In genomic region chr11:77444939-77445338, GRCm38 (mm10) we compare ENCODE assay signal across 12 mouse cellular contexts. TPM values are rescaled to one million over a fixed set of nuclear protein-coding genes. Genes with fewer than 3 reads are reported as not detected.
DNase-seq lines count a peak whose midpoint lies in the region; ATAC-seq and TF ChIP-seq lines count a peak whose summit lies in the region.
"Had no signal": no experiment of that assay in that cellular context is flagged by ENCODE, and none has a peak within 500 bp of the region (broad histone marks: within the 10 kb centered on the region; RNA-seq: fewer than 3 reads in every experiment).

No protein-coding gene starts in this region.

- no peak overlapping the region for H3K4me3 ChIP-seq in liver, postnatal 0 days (ENCODE audit: low read depth, low read length)
- no peak overlapping the region for H3K4me3 ChIP-seq in liver, embryonic 11.5 days (ENCODE audit: low read depth, low read length)
- H3K4me3 ChIP-seq: embryonic facial prominence, embryonic 10.5 days; liver, embryonic 13.5 days had no signal

- no peak for TF ChIP-seq CTCF in liver, postnatal 0 days (IDR thresholded peaks at IDR 0.05; ENCODE audit: low read depth)

- H3K9ac ChIP-seq in liver, postnatal 0 days (replicated peaks): no peak overlapping the region
- H3K9ac ChIP-seq in liver, embryonic 11.5 days (ENCODE audit: low read depth, low read length): no peak overlapping the region
- H3K9ac ChIP-seq: liver, embryonic 13.5 days had no signal

- H3K27ac ChIP-seq in liver, postnatal 0 days (ENCODE audit: low read depth): peak overlapping the region; percentile 37
- H3K27ac ChIP-seq in liver, embryonic 11.5 days (ENCODE audit: low read depth, low read length): no peak overlapping the region
- H3K27ac ChIP-seq: embryonic facial prominence, embryonic 10.5 days; liver, embryonic 13.5 days had no signal

- DNase-seq in adrenal gland, adult 2 months: peak; percentile 58
- no peak for DNase-seq in adrenal gland, adult 8-10 months
- peak; percentile 52 for DNase-seq in liver, postnatal 0 days
- DNase-seq in liver, embryonic 11.5 days (ENCODE audit: low spot score): no peak
- peak; percentile 52 to 79 for DNase-seq in kidney, postnatal 36 days
- no peak for DNase-seq in embryo, embryonic 10 days (ENCODE audit: low spot score)
- no peak for DNase-seq in cerebellum, postnatal 25 days
- DNase-seq in layer of hippocampus, postnatal 36 days: no peak
- DNase-seq: liver, embryonic 13.5 days; thymus, postnatal 4 days had no signal

- ATAC-seq in liver, postnatal 0 days: peak; percentile 77; the same call in 1 of the 2 replicates
- ATAC-seq in liver, embryonic 11.5 days (replicated peaks; ENCODE audit: low FRiP score): no peak
- ATAC-seq: hindbrain, embryonic 16.5 days had no signal

- 26% methylated on average over 2 of the region's 2 CpGs for WGBS in liver, postnatal 0 days (ENCODE audit: insufficient replicate concordance)
- 64% methylated on average over 2 of the region's 2 CpGs for WGBS in liver, embryonic 11.5 days

- TF ChIP-seq EP300 in liver, postnatal 0 days (IDR thresholded peaks at IDR 0.05; ENCODE audit: low read depth): peak; percentile 54; the same call in 1 of the 2 replicates

- peaks cover 33% of the 10 kb centered on the region for H3K4me1 ChIP-seq in liver, postnatal 0 days (ENCODE audit: insufficient read depth)
- H3K4me1 ChIP-seq in liver, embryonic 11.5 days (replicated peaks; ENCODE audit: control insufficient read depth, insufficient read depth, low read length): 0 out of 2 replicates have a peak, but pooled peaks cover 2% of the 10 kb centered on the region
- H3K4me1 ChIP-seq: embryonic facial prominence, embryonic 10.5 days had no signal

- no peaks in the 10 kb centered on the region for H3K27me3 ChIP-seq in liver, postnatal 0 days (ENCODE audit: insufficient read depth, low read length)
- H3K27me3 ChIP-seq in liver, embryonic 11.5 days (replicated peaks; ENCODE audit: control insufficient read depth, insufficient read depth, low read length): no peaks in the 10 kb centered on the region
- H3K27me3 ChIP-seq: liver, embryonic 13.5 days had no signal

- H3K9me3 ChIP-seq in liver, postnatal 0 days (ENCODE audit: low read length): no peaks in the 10 kb centered on the region
- no peaks in the 10 kb centered on the region for H3K9me3 ChIP-seq in liver, embryonic 11.5 days (ENCODE audit: control insufficient read depth, low read length)
- H3K9me3 ChIP-seq: embryonic facial prominence, embryonic 10.5 days; liver, embryonic 13.5 days had no signal

- H3K4me2 ChIP-seq in liver, postnatal 0 days (ENCODE audit: low read depth, low read length): no peak overlapping the region
- H3K4me2 ChIP-seq in liver, embryonic 11.5 days: no peak overlapping the region
- H3K4me2 ChIP-seq: liver, embryonic 13.5 days had no signal

- peaks cover 10% of the 10 kb centered on the region for H3K36me3 ChIP-seq in liver, postnatal 0 days (replicated peaks; ENCODE audit: insufficient read depth, low read length)
- no peaks in the 10 kb centered on the region; the same call in 1 of the 2 replicates for H3K36me3 ChIP-seq in liver, embryonic 11.5 days (ENCODE audit: control insufficient read depth, insufficient read depth, low read length)

RNA-seq across cellular contexts. Expression of gene Coro6, which starts 17.3 kb away (rescaled TPM):
- 1 to 10 TPM; 1.3 to 2.0 TPM for total RNA-seq in adrenal gland, adult 2 months (2021)
- polyA plus RNA-seq in adrenal gland, adult 2 months (2012; rRNA removed): 6.0 and 9.2 TPM in 2 replicates
- total RNA-seq in adrenal gland, adult 8-10 months (2022): 1 to 10 TPM in 3 of 4 experiments, under 1 TPM in 1; 0.73 to 6.4 (median 3.8) TPM
- 0.05 and 0.38 TPM in 2 replicates for polyA plus RNA-seq in liver, postnatal 0 days (2015; fragmentation: Nextera tagmentation; extraction: Ambion mirVana)
- polyA plus RNA-seq in liver, embryonic 11.5 days (2014; fragmentation: Nextera tagmentation; extraction: Ambion mirVana): 0.35 and 0.40 TPM in 2 replicates
- total RNA-seq in layer of hippocampus, postnatal 36 days (2021): 10 to 100 TPM; 12.5 to 15.9 TPM
- polyA plus RNA-seq: embryonic facial prominence, embryonic 10.5 days had no signal

RNA-seq across cellular contexts. Expression of gene Ankrd13b, which starts 44.5 kb away (rescaled TPM):
- total RNA-seq in adrenal gland, adult 2 months (2021): 1 to 10 TPM; 6.0 to 7.3 TPM
- 24.7 and 27.8 TPM in 2 replicates for polyA plus RNA-seq in adrenal gland, adult 2 months (2012; rRNA removed)
- 10 to 100 TPM in 2 of 4 experiments, 1 to 10 TPM in 2; 5.7 to 13.6 (median 9.3) TPM for total RNA-seq in adrenal gland, adult 8-10 months (2022)
- 0.53 and 0.72 TPM in 2 replicates for polyA plus RNA-seq in liver, postnatal 0 days (2015; fragmentation: Nextera tagmentation; extraction: Ambion mirVana)
- polyA plus RNA-seq in liver, embryonic 11.5 days (2014; fragmentation: Nextera tagmentation; extraction: Ambion mirVana): 4.4 and 5.6 TPM in 2 replicates
- 10 to 100 TPM; 83.2 to 88.4 TPM for total RNA-seq in layer of hippocampus, postnatal 36 days (2021)

RNA-seq across cellular contexts. Expression of gene Git1, which starts 48.4 kb away (rescaled TPM):
- 10 to 100 TPM; 42.1 to 48.8 TPM for total RNA-seq in adrenal gland, adult 2 months (2021)
- polyA plus RNA-seq in adrenal gland, adult 2 months (2012; rRNA removed): 69.5 and 72.1 TPM in 2 replicates
- total RNA-seq in adrenal gland, adult 8-10 months (2022): 10 to 100 TPM; 42.1 to 61.0 (median 50.0) TPM
- 2.1 and 2.5 TPM in 2 replicates for polyA plus RNA-seq in liver, postnatal 0 days (2015; fragmentation: Nextera tagmentation; extraction: Ambion mirVana)
- polyA plus RNA-seq in liver, embryonic 11.5 days (2014; fragmentation: Nextera tagmentation; extraction: Ambion mirVana): 10.1 and 14.1 TPM in 2 replicates
- total RNA-seq in layer of hippocampus, postnatal 36 days (2021): 100 to 1,000 TPM; 284 to 288 TPM

Comparison
In these comparisons a context has a peak if more than half of its experiments do, and no peak if none do; other contexts are left out.
1. DNase-seq: peak in adrenal gland, adult 2 months (single experiment), liver, postnatal 0 days (single experiment) and kidney, postnatal 36 days (2 of 2); none in adrenal gland, adult 8-10 months (single experiment), liver, embryonic 11.5 days (single experiment), embryo, embryonic 10 days (single experiment), cerebellum, postnatal 25 days (0 of 2) and layer of hippocampus, postnatal 36 days (0 of 2).
2. RNA of gene Ankrd13b, which starts 44.5 kb away (total RNA-seq): 83.2 to 88.4 TPM in layer of hippocampus, postnatal 36 days; 5.7 to 13.6 TPM in adrenal gland, adult 8-10 months and 6.0 to 7.3 TPM in adrenal gland, adult 2 months; every median in the first group is over 4 times any median in the second.
3. RNA of gene Git1, which starts 48.4 kb away (total RNA-seq): 284 to 288 TPM in layer of hippocampus, postnatal 36 days; 42.1 to 61.0 TPM in adrenal gland, adult 8-10 months and 42.1 to 48.8 TPM in adrenal gland, adult 2 months; every median in the first group is over 4 times any median in the second.